Mouse (Mus musculus) naive thymus-derived CD4-positive, alpha-beta T cell, adult 5 months (primary cell): ENCODE data around the gene Ces1g. TPM values are rescaled to one million over a fixed set of nuclear protein-coding genes. Genes with fewer than 3 reads are reported as not detected.

ENCODE experiments used
- polyA plus RNA-seq: library from polyadenylated mRNA; unstranded; fragments of 100-300 nt; shearing (Covaris generic); gene quantifications from one replicate; pipeline ENCODE4 v1.2.1, GENCODE M21; 2017

Gene Ces1g
- polyA plus RNA-seq, result not detected

GRCm38 (mm10) chr8:93337207-93337606 lies at the start of gene Ces1g:
Ces1g (minus strand) TSS chr8:93337308.

GRCm38 (mm10) chr8:93379625-93380024 lies 42.5 kb upstream of the Ces1g start, which contains the start of gene Ces1h:
Ces1h (minus strand) TSS chr8:93379725.

GRCm38 (mm10) chr8:93279556-93279955 lies 57.6 kb downstream of the Ces1g start, which contains the start of gene Ces1f:
Ces1f (minus strand) TSS chr8:93279747.

Other genes with a start within 250 kb of the Ces1g start
- not detected for gene Ces1c, start 206.0 kb downstream of the Ces1g start, polyA plus RNA-seq
- not detected for gene Ces1d, start 139.5 kb downstream of the Ces1g start, polyA plus RNA-seq
- not detected for gene Ces1e, start 107.7 kb downstream of the Ces1g start, polyA plus RNA-seq
- gene Ces1f, start 57.6 kb downstream of the Ces1g start, polyA plus RNA-seq, result not detected
- gene Ces1h, start 42.4 kb upstream of the Ces1g start, polyA plus RNA-seq, result not detected
- gene Ces5a, start 198.5 kb upstream of the Ces1g start, polyA plus RNA-seq, result not detected